Mouse (Mus musculus): Measurements from ENCODE around the gene Adam22.

Gene Adam22

GRCm38 (mm10) chr5:8151645-8152044 lies 216.3 kb downstream of the Adam22 start:
- no peak for DNase-seq (ENCODE audit: low spot score)

GRCm38 (mm10) chr5:8146146-8146545 lies 221.8 kb downstream of the Adam22 start:
- no peak for DNase-seq (ENCODE audit: low spot score)

GRCm38 (mm10) chr5:8145473-8145872 lies 222.5 kb downstream of the Adam22 start:
- no peak for DNase-seq (ENCODE audit: low spot score)

- DNase-seq (ENCODE audit: low spot score) = no peak
Observed at GRCm38 (mm10) chr5:8132546-8132945, 235.4 kb downstream of the Adam22 start.

- no peak for DNase-seq (ENCODE audit: low spot score)
Observed at GRCm38 (mm10) chr5:8131918-8132317, 236.0 kb downstream of the Adam22 start.

GRCm38 (mm10) chr5:8129750-8130149 lies 238.2 kb downstream of the Adam22 start:
- no peak for DNase-seq (ENCODE audit: low spot score)

GRCm38 (mm10) chr5:8120926-8121325 lies 247.0 kb downstream of the Adam22 start:
- no peak for DNase-seq (ENCODE audit: low spot score)

- DNase-seq (ENCODE audit: low spot score) = no peak
Observed at GRCm38 (mm10) chr5:8120087-8120486, 247.9 kb downstream of the Adam22 start.

- no peak for DNase-seq (ENCODE audit: low spot score)
Observed at GRCm38 (mm10) chr5:8116561-8117168, 251.3 kb downstream of the Adam22 start.

GRCm38 (mm10) chr5:8112246-8112645 lies 255.7 kb downstream of the Adam22 start:
- no peak for DNase-seq (ENCODE audit: low spot score)

- DNase-seq (ENCODE audit: low spot score) = no peak
Observed at GRCm38 (mm10) chr5:8111691-8112090, 256.3 kb downstream of the Adam22 start.

GRCm38 (mm10) chr5:8095689-8096088 lies 272.3 kb downstream of the Adam22 start:
- DNase-seq (ENCODE audit: low spot score) = no peak

GRCm38 (mm10) chr5:8094921-8095320 lies 273.0 kb downstream of the Adam22 start:
- no peak for DNase-seq (ENCODE audit: low spot score)

- no peak for DNase-seq (ENCODE audit: low spot score)
Observed at GRCm38 (mm10) chr5:8088147-8088546, 279.8 kb downstream of the Adam22 start.

GRCm38 (mm10) chr5:8085661-8086060 lies 282.3 kb downstream of the Adam22 start:
- no peak for DNase-seq (ENCODE audit: low spot score)

- DNase-seq (ENCODE audit: low spot score) = no peak
Observed at GRCm38 (mm10) chr5:8082800-8083509, 285.0 kb downstream of the Adam22 start.

- DNase-seq (ENCODE audit: low spot score) = no peak
Observed at GRCm38 (mm10) chr5:8077481-8077880, 290.5 kb downstream of the Adam22 start.

GRCm38 (mm10) chr5:8073901-8074561 lies 293.9 kb downstream of the Adam22 start:
- no peak for DNase-seq (ENCODE audit: low spot score)

GRCm38 (mm10) chr5:8073406-8073805 lies 294.6 kb downstream of the Adam22 start:
- no peak for DNase-seq (ENCODE audit: low spot score)

GRCm38 (mm10) chr5:8063207-8063606 lies 304.8 kb downstream of the Adam22 start:
- no peak for DNase-seq (ENCODE audit: low spot score)

GRCm38 (mm10) chr5:8062469-8062868 lies 305.5 kb downstream of the Adam22 start:
- DNase-seq (ENCODE audit: low spot score) = no peak

- DNase-seq (ENCODE audit: low spot score) = no peak
Observed at GRCm38 (mm10) chr5:8058056-8058455, 309.9 kb downstream of the Adam22 start.

- DNase-seq (ENCODE audit: low spot score) = no peak
Observed at GRCm38 (mm10) chr5:8057018-8057323, 311.0 kb downstream of the Adam22 start.
